Mouse (Mus musculus): ENCODE data around the gene Klf7.

The Klf7 gene

DNA sequence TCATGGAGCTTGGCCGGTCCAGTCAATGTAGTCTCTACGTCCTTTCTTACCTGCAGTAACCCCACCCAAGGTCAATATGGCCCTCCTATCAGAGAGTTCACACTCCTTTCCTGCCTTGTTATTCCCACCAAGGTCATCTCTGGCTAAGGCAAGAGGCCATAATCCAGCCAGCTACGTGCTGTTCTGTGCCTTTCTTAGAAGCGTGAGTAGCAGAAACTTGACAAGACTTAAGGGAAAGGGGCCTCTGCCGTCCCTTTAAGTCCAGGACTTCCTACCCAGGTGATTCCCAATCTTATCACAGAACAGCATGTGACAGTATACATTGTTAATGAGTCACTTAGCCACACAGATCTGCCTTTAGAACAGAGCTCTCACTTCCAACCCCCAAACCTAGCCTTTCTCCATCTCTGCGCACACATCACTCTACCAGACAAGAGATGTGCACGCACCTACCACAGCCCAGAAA lies 16.9 kb downstream of the Klf7 start:
- no peak for DNase-seq (ENCODE audit: low spot score in 2 of 2)

DNA sequence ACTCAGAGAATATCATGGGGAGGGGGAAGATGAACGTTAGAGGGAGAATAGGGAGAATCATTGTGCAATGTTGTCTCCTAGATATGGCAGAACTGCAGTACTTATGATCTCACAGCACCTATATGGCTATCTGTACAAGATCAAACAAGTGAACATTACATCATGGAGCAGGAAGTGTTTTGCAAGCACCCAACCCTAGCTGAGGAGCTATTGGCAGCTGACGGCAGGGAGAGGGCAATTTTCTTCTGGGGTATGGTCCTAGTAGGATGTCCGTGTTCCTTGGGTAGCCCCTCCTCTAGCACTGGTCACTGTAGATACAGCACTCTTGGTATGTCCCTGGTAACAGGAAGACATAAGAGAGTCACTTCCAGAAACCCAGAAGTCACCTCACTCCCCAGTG lies 17.4 kb downstream of the Klf7 start:
- DNase-seq (ENCODE audit: low spot score in 2 of 2), result no peak

DNA sequence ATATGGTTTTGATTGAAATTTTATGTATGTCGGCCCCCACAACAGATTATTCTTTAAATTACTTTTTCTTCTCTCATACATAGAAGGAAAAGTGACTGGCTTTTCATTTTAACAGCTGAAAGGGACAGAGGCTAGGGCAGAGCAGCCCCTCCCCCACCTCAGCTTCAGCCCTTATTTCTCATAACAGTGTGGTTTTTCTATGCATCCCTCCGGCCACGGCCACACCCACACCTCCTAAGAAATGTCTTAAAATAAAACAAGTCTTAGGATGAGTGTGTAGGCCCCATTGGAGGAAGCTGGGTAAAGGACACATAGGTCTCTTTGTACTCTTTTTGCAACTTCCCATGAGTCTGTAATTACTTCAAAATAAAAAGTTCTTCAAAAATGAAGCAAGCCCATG lies 20.8 kb downstream of the Klf7 start:
- no peak for DNase-seq (ENCODE audit: low spot score in 2 of 2)

DNA sequence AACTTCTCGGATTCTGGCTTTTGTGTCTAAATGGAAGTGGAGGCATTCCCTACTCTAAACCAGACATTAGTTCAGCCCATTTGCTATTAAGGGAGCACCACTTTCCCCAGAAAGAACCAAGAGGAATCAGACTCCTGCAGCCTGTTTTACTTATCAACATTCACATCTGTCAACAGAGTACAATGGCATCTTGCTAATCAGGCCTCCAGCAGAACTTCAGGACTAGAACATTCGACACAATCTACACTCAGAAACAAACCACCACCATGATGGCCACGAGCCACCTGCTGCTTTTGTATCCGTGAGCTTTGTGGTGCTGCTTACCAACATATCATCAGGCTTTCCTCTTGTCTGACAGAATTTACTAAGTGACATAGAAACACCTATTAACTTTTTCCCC lies 23.3 kb downstream of the Klf7 start:
- DNase-seq (ENCODE audit: low spot score in 2 of 2), result no peak

DNA sequence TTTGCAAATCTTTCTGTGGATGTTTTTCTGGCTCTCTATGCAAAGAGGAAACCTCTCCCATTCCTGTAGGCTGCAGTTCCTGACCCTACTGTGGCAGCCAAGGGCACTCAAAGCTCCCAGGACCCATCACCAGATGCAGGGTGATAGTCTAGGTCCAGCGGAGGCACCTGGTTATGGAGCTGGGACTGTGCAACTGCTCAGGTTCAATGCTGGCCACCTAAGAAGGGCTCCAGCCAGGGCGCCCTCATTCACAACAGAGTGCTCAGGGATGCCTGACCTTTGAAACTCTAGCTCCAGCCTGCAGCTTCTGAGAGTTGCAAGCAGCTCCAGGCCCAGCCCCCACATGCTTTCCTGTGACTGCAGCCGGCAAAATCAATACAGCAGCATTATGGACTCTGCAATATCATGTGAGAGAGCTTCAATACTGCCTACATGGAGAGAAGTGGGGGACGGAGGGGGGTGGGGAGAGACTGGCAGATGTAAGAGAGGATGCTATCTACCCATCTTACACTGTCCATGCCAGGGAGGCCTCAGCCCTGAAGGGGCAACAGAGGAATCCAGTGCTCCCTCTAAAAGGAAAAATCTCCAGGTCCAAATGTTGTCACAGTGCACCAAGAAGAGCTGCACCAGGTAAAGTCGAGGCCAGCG lies 24.3 kb downstream of the Klf7 start:
- DNase-seq (ENCODE audit: low spot score in 2 of 2), result no peak

DNA sequence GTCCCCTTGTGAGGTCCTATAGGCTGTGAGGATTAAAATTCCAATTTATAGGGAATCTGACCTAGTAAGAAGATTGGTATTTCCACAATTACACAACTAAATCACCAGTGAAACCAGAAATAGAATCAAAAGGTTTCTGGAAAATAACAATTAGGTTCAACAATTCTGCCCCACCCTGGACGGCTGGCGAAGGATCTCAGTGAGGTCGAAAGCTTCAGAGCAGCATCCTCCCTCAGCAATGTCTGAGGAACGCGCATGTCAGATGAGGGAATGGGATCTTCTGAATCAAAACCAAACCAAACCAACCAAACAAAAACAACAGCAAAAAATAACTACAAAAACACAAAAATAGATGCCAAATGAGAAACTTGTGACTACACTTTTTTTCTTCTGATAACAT lies 29.1 kb downstream of the Klf7 start:
- no peak for DNase-seq (ENCODE audit: low spot score in 2 of 2)

DNA sequence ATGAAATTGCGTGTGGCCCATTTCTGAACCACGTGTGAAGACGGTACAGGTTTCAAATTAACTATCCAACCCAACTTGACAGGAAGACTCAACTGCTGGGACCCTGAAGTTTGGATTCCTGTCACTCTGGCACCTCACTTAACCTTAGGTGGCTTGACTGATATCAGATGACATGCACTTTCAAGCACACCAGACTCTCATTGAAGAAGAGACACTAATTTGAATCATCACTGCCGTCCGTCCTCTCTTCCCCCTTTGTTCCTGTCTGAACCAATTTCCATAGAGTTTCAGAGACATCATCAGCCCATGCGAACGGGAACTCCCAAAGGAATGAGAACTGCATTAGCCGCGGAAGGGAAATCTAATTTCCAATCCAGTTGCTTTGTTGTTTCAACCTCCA lies 30.5 kb downstream of the Klf7 start:
- DNase-seq (ENCODE audit: low spot score in 2 of 2), result no peak

DNA sequence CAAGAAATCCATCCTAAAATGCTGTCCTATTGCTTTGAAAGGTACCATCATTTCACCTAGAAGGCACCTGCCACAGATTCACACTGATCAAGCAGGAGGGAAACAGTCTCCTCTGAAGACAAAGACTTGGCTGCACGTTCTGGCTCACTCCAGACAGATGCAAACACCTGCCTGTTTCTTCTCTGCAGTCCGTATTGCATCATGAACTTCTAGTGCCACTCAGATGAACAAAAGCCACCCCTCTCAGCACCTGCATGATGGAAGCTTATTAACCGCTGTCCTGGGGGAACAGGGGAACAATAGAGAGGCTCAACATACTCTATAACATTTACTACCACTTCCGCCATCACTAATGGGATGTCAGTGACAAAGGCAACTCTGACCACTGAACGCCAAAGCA lies 31.5 kb downstream of the Klf7 start:
- DNase-seq (ENCODE audit: low spot score in 2 of 2), result no peak

DNA sequence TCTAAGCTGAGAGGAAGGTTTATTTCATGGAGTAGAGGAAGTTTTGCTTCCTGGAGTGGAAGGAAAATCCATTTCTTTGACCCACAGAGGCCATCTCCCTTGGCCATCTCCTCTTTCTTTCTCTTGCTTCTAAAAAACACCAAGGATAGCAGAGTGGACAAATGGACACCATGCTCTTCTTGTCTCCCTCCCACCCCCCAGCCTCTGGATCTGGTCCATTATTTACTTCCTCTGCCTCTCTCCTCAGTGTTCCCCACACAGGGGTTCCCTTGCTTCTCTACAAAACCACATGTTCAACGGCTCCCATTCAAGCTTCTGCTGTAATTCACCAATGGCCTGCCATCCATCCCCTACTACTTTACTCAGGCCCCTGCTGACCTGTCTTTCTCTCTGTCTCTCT lies 32.4 kb downstream of the Klf7 start:
- DNase-seq (ENCODE audit: low spot score in 2 of 2), result no peak

DNA sequence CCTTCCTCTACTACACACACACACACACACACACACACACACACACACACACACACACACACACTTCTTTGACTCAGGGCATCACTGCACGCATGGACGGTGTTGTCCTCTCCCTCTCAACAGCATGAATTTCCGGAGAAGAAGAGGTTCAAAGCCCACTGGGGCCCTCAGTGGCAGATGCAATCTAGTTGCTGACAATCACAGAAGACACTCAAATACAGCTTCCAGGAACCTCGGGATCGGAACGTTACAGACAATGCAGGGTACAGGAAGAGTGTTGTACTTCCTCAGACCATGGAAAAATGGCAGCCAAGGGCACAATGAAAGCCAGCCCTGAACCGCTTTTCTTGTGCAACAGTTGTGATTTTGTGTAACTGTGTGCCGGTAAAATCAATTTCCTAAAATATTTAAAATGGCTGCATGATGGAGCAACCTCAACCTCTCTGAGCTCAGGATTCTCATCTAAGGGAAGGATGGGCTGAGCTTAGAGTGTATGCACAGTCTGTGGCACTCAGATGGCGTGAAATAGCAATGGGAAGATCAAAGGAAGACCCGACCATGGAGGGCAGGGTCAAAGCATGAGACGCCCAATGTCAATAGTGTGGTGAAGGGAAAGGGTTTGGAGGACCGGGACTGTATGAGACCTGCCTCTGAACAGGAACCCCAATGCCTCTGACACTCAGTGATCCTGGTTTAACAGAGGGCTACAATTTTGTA lies 33.3 kb downstream of the Klf7 start:
- no peak for DNase-seq (ENCODE audit: low spot score in 2 of 2)

DNA sequence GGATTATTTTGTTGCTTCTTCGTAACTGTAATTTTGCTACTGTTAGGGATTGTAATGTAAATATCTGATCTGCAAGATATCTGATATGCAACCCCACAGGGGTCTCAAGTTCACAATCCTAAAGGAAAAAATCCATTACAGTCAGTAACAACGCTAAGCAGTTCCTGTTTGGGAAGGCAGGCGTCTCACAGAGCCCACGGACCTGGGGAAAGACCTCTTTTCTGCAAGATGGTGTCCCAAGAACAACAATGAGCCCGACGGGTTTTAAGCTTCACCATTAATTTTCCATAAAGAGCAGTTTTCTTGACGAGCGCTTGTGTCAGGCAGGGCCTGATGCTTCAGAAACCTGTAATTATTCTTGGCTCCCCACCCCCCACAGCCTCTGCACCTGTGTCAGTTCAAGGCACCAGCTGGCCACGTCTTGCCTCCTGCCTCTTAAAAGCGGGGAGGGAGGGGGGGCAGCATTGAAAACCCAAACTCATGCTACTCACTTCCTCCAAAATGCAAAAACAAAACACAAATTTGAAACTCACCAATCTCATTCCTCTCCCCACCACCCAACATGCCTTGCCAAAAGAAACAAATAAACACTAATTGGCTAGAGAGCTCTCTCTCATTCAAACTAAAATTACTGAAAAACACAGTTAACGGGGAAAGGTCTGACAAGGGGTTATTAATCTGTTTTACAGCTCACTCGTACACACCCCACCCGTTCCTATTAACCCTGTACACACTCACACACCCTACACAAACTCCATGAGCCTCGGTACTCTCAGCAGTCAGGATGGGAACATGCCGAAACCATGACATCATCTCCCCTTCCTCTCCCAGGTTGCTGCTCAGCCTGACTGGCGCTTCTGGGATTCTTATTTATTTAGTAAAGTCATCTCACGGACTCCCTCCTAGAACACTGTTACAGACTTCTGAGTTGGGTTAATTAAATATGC lies 34.2 kb downstream of the Klf7 start:
- DNase-seq (ENCODE audit: low spot score in 2 of 2), result no peak

DNA sequence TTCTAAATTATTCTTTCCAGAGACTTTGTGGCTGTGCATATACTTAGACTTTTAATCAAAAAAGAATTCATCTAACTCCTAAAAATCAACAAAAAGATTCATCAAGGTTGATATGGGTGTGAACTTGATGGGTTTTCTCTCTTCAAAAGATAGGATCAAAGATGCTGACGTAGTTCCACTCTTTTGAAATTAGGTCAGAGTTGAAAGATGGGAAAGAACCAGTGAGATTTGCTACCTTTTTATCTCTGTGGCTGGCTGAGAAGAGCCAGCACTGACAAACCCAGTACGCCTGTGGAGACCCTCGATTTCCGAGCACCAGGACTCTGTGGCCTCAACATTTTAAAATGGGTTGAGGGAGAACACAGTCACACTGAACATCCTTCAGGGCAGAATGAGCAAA lies 36.2 kb downstream of the Klf7 start:
- no peak for DNase-seq (ENCODE audit: low spot score in 2 of 2)

DNA sequence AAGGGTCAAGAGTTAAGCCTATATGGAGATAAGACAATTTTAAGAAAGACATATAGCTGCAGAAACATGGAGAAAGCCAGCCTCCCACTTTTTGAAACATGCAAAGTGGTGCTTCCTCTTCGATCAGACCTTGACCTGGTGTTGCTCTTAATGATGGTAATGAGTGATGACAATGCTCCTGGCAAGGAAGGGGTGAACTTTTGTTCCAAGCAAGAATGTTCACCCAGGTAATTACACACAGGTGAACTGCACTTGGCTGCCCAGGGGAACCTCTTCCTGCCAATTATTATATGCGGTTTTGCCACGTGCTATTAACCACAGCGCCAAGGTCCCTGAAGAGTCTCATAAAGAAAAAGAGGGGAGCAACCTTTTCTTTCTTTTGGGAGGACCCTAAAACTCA lies 36.7 kb downstream of the Klf7 start:
- DNase-seq (ENCODE audit: low spot score in 2 of 2), result no peak

DNA sequence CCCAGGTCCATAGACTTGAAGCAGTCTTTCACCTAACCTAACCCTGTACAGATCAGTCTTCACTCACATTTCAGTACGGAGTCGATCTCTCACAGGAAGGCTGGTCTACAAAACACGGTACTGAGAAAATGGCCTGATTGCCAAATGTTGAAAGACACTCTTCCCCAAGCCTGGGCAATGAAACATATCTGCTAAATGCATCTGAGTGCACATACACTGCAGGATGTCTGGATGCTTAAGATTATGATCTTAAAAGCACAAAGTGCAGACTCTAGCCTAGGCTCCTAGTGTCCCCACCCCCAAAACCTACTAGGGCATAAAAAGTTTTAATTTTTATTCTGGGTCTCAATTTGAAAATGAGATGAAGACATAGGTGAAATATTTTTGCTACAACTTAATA lies 37.4 kb downstream of the Klf7 start:
- no peak for DNase-seq (ENCODE audit: low spot score in 2 of 2)

DNA sequence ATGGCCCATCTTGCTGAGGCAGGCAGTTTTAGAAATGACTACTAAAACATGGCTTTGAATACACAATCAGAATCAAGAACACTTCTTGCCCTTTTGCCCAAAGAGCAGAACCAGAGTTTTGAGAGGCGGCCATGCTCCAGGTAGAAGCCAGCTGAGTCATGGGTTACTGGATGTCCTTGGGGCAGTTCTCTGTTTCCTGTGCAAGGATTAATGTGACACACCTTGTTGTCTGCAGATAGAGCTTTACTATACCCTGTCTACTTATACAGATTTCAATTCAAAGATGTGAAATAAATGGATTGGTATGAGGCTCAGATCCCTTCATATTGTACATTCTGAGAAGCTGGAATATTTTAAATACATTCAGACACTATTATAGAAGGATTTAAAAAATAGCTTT lies 40.3 kb downstream of the Klf7 start:
- DNase-seq (ENCODE audit: low spot score in 2 of 2), result no peak

DNA sequence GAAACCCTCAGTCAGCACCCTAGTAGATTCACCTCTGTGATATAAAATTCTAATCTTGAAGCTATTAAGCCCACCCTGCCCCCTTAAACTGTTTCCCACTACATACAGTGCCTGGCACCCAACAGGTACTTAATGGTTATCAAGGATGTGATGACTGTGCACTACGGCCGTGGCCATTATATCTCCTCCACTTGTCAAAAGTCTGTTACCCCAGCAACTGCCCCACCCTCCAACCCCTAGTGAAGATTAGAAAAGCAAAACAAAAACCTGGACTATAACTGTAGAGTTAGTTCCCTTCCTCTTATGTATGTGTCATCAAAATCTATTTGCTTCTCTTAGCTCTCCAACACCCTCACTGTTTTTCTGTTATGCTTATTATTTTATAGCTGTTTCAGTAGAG lies 40.9 kb downstream of the Klf7 start:
- DNase-seq (ENCODE audit: low spot score in 2 of 2), result no peak

DNA sequence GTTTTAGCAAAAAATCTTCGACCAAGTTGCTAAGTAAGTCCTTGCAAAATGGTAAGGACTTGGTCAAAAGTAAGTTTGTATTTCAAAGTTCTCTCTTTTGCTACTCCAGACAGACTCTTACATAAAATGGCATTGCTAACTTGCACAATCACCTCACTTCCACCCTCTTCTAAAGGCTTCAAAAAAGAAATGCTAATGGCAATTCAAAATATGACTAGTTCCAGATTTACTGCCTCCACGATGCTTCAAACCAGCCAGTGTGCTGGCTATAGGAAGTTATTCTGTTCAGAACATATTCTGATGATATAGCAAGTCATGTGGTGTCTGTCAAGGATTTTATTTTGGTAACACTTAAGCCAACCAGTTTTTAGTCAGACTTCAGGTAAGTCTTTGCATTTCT lies 41.8 kb downstream of the Klf7 start:
- DNase-seq (ENCODE audit: low spot score in 2 of 2), result no peak

DNA sequence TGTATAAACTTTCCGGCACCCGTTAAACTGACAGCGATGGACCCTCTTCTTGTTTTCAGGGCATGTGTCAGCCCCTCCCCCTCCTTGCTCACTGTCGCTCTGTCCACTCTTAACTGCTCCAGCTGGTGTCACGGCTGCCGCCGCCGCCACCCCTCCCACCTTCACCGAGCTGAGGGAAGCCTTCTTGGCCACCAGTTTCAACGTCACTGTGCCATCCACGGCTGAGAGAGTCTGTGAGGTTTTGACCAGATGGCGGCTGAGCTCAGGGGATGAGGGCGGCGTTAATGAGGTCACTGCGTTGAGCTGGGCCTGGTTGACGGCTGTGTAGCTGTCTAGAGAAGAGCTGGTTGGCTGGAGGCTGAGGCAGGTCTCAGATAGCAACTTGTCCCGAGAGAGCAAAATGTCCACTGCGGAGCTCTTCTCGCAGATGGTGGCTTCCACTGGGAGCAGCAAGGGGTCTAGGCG lies 43.3 kb downstream of the Klf7 start:
- no peak for DNase-seq (ENCODE audit: low spot score in 2 of 2)

DNA sequence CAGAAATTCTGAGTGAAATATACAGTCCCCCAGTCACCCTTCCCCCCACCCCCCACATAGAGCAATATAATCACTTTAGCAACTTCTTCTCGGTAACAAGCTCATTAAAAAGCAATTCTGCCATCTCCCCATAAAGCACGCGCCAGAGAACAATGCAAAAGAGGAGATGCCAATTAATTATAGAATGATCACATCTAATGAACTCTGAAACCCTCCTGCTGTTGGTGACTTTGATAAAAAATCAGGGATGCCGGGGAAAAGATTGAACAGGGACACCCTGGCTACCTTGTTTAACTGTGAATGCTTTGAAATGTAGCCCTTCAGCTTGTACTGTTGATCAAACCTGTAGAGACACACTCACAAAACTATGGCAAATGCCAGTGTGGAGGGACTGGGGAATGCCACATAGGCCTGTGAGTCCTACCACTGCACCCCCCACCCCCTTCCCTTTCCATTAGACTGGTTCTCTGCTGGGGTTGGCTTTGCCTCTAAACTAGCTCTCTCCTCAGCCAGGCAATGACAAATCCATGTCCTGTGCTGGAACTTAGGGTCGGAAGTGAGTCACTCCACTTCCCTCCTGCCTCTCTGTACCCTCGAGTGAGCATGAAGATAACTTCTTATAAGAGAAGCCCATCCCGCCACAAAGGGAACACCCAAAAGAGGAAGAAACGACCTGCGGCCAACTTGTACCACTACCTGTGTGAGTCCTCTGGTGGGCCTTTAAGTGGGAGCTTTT lies 43.9 kb downstream of the Klf7 start:
- DNase-seq (ENCODE audit: low spot score in 2 of 2), result no peak

DNA sequence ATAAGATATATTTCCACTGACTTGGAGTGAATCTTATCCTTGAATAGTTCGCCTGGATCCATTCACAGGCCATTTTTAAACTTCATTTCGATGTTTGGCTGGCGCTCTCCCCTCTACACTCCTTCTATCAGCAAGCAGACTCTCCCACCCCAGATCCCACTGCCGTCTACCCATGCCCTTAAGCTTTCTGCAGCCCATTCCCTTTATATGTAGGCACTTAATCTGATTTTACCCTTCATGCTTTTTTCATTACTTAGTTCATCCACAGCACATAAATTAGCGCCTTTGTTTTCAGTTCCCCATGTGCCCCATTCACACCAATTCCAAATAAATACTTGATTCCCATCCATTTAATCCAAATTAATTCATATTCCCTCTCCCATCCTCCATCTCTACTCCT lies 48.0 kb downstream of the Klf7 start:
- DNase-seq (ENCODE audit: low spot score in 2 of 2), result no peak

DNA sequence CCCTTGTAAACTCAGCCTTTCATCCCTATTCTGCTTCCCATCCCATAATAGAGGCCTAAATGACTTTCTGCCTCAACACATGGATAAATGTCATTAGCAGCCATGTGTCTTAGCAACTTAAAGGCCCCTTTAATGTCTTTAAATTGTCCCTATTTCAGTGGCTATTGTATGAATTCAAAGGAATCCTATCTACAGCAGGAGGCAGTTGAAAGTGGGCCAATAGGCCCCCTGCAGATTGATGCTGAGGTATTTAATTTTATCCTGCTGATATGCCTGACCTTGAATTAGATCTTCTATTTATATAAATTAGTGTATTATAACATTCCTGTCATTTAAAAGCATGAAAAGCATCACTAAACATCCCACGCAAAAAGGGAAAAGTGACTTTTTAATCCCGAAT lies 51.1 kb downstream of the Klf7 start:
- DNase-seq (ENCODE audit: low spot score in 2 of 2), result no peak
